Mouse (Mus musculus): ENCODE results near the gene Sdc4.
A peak's percentile ranks its signal among the peaks of the same experiment; 100 is the strongest.

Gene Sdc4

DNA sequence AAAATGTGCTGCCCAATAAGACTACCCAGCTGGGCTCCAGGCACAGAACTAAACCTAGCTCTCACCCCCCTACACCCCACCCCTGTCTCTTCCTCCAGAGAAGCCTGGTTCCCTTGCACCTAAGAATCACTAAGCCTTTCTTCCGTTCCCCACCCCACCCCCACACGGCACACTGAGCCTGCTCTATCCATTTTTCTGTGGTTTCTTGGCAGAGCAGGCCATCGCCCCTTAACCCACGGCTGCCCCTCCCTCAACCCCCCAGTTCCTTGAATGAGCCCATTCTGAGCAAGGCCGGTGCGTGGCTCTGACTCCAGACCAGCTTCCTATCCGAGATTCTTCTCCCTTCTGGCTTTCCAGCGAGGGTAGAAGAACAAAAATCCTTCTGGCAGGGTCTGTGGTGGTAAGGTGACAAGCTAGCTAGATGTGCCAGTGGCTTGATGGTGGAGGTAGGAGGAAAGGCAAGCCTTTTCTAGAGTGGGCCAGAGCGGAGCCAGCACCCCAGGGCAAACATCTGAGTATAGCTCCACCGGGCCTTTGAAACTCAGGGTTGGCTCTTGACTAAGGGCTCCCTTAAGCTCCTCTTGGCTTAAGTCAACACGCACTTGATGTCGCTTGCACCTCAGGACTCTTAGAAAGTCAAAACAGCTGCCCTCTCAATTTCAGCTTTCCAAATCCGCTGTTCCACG is 40.1 kb downstream of the Sdc4 start:
- DNase-seq (ENCODE audit: low spot score in 2 of 2) = no peak

DNA sequence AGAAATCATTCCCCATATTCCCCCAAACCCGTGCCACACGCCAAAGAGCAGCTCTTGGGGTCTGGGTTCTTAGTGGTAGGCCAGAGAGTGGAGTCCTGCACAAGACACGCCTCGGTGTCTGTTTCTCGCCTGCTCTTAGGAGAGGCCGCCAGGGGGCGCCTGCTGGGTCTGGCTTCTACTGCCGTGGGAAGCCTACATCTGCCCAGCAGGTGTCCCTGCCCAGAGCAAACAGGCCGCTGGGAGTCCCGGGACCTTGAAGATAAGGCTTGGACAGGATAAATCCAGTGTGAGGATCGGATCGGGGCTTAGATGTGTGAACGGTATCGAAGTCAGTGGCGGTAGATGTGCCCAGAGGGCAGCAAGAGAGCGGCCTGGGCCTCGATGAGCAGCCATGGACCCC is 40.8 kb downstream of the Sdc4 start, which contains the start of gene Rbpjl:
TSS of gene Rbpjl (plus strand) at position 236 of the 400 bp plus-strand sequence.
- peak; percentile 46 to 59 for DNase-seq (ENCODE audit: low spot score in 2 of 2)

DNA sequence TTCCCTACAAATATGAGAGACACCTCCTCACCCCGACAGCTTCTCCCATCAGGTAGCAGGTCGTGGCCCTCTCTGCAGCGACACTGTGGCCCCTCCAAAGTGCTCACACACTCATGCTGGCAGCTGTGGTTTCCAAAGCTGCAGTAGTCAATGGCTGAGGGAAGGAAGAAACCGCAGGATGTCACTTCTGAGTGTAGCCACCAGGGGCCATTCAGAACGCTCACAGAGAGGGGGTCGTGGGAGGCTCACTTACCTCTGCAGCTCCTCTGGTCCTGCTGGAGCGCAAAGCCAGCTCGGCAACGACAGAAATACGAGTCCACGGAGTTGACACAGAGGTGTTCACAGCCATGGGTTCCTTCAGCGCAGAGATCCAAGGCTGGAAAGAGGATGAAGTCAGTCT is 46.8 kb downstream of the Sdc4 start:
- DNase-seq (ENCODE audit: low spot score in 2 of 2) = no peak

GRCm38 (mm10) chr2:164396076-164396475 is 47.6 kb downstream of the Sdc4 start:
- DNase-seq (ENCODE audit: low spot score in 2 of 2) = no peak

DNA sequence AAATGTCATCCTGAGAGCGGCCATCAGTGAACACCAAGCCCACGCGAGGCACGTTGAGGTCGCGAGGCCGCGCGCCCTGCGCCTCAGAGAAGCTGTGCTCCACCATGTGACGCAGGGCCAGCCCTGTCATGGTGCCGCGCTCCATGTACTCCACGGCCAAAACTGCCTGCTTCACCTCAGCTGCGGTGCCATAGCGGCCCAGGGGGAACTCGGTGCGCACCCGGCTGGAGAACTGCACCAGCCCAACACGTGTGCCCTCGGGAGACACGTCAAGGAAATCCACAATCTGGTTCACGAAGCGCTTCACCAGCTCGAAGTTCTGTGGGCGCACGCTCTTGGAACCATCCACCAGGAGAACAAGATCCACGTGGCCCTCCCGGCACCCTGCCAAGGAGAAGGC is 50.6 kb downstream of the Sdc4 start:
- DNase-seq (ENCODE audit: low spot score in 2 of 2) = no peak

DNA sequence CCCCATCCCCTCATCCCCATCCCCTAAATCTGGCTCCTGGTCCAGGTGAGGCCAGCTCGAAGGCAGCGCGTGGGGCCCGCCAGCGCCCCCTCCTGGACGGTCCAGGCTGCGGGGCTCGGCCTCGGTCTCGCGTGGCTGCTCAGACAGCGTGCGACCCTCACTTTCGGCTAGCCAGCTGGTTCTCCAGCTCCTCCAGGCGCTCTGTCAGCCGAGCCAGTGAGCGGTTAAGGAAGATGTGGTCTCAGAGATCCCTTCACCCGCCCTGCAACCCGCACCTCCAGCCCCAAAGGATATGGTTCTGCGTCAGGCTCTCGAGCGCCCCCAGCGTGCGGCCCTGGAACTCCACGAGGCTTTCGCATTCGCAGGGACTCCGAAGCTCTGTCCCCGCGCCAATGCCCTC is 54.2 kb downstream of the Sdc4 start:
- DNase-seq (ENCODE audit: low spot score in 2 of 2) = peak; percentile 88 to 89

DNA sequence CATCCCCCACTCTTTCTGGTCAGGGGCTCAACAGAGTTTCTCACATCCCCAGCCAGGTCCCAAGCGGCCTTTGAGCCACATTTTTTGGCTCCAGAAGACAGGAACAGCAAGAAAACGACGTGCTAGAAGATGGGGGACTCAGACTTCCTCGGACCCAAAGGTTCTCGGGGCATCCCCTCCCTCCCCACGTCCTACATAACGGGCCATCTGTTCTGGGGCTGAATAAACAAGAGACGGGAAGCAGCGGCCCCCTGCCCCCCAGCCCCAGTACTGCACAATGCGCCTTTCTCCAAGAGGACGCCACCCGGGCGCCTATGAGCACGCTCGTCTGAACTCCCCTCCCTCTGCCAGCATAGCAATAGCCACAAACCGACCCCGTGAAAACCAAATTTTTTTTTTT is 54.7 kb downstream of the Sdc4 start, which contains the start of gene Slpi:
TSS of gene Slpi (minus strand) at position 76 of the 400 bp plus-strand sequence.
- no peak for DNase-seq (ENCODE audit: low spot score in 2 of 2)

DNA sequence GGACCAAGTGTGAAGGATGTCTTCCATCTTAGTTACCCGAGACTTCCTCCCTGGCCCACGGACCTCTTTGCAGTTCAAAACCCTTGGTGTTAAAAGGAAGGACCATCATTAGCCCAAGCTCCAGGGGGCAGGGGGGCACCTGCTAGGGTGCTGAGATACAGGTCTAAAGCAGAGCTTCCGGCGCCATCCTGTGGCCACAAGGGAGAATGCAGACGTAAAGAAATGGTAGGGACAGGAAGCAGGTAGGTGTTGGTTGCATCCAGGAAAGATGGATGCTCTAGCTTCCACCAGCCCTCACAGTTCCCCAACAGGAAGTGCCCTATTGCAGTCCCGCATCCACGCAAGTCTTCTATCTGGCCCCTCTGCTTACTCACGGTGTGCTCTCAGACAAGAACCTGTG is 56.7 kb downstream of the Sdc4 start:
- DNase-seq (ENCODE audit: low spot score in 2 of 2) = peak; percentile 50 to 74

- peak in 1 of 2 experiments; percentile 42 for DNase-seq (ENCODE audit: low spot score in 2 of 2)
Observed at GRCm38 (mm10) chr2:164385927-164386763, 57.5 kb downstream of the Sdc4 start.

- DNase-seq (ENCODE audit: low spot score in 2 of 2) = no peak
Observed at GRCm38 (mm10) chr2:164383656-164384399, 59.9 kb downstream of the Sdc4 start.

GRCm38 (mm10) chr2:164382971-164383370 is 60.7 kb downstream of the Sdc4 start:
- no peak for DNase-seq (ENCODE audit: low spot score in 2 of 2)

- DNase-seq (ENCODE audit: low spot score in 2 of 2) = no peak
Observed at GRCm38 (mm10) chr2:164381726-164382125, 62.0 kb downstream of the Sdc4 start.

DNA sequence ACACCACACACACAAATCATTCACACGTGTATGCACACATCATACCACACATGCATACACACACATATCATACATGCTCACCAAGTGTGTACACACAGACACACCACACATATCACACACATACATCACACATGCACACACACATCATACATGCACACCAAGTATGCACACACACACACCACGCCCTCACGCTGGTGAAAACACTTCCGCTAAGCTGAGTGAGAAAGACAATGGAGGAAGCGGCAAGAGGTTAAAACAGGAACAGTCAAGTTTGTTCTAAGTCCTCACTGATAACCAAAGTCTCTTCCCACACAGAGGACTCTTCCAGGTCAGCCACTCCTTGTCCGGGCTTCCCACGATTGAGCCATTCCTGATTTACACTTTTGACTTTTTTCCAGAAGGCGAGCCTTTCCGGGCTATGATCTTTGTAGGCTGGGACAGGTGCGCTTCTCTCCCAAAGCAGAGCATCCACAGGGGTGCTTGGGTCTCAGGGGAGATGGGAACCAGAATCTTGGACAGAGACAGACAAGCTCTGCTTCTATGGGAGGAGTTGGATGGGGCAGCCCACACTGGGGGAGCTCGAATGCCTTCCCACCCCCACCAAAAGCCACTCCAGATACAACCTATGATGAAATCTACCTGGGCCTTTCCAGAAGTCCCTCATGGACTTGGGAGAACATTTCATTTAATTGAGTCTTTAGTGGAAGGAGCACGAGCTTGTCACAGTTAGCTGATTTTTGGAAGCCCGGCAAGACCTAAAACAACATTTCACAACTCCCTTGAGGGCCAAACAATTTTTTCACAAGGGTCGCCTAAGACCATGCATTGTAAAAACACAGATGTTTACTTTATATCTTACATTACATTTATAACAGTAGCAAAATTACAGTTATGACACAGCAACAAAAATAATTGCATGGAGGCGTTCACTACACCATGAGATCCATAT is 65.9 kb downstream of the Sdc4 start:
- DNase-seq (ENCODE audit: low spot score in 2 of 2) = no peak

All from frontal cortex, postnatal 36 days (tissue).